ENCODE assay signal across 9 mouse cellular contexts in the genomic region with DNA sequence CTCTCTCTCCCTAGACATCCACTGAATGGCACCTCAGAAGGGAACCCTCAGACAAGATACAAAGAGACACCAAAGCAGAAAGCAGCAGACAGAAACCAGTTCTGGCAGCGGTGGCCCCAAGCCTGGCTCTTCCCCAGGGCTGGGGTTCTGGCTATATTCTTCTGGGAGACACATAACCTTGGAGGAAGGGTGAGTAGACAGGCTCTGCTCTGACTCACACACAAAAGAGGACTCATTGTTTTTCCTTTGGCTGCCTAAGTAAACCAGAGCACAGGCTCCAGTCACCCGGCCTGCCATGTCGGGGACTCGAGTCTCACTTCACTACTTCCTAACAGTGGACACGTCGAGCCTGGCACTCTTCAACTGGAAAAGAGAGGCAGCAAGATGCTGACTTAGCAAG. TPM values are rescaled to one million over a fixed set of nuclear protein-coding genes. Genes with fewer than 3 reads are reported as not detected.
DNase-seq lines count a peak whose midpoint lies in the region; TF ChIP-seq lines count a peak whose summit lies in the region.
"Had no signal": no experiment of that assay in that cellular context is flagged by ENCODE, and none has a peak within 500 bp of the region (broad histone marks: within the 10 kb centered on the region; RNA-seq: fewer than 3 reads in every experiment).

No protein-coding gene starts in this region.

- peak overlapping the region; percentile 67 for H3K27ac ChIP-seq in olfactory bulb, adult 2 months (ENCODE audit: insufficient read depth, low read depth, low read length)
- H3K27ac ChIP-seq: liver, embryonic 15.5 days had no signal

- no peak for TF ChIP-seq CTCF in olfactory bulb, adult 2 months (IDR thresholded peaks at IDR 0.05; ENCODE audit: insufficient read depth, low read depth, low read length)

- H3K4me3 ChIP-seq in olfactory bulb, adult 2 months (ENCODE audit: insufficient read depth, low read depth, low read length): no peak overlapping the region
- H3K4me3 ChIP-seq: liver, embryonic 15.5 days had no signal

- peak; percentile 34 to 49 for DNase-seq in cerebellum, postnatal 10 days
- DNase-seq in cerebellum, adult 11-12 months: no peak
- peak; percentile 44 for DNase-seq in ovary, adult 18-20 months (ENCODE audit: low spot score)
- no peak for DNase-seq in ovary, postnatal 14 days (ENCODE audit: low spot score)
- peak; percentile 51 for DNase-seq in heart, adult 8-10 months (ENCODE audit: low spot score)
- no peak for DNase-seq in thymus, postnatal 4 days
- no peak for DNase-seq in layer of hippocampus, postnatal 25 days (ENCODE audit: extremely low spot score in 1 of 2, low spot score in 1 of 2)

- peaks cover 33% of the 10 kb centered on the region for H3K4me1 ChIP-seq in olfactory bulb, adult 2 months (ENCODE audit: control insufficient read depth, insufficient read depth, low read length)
- H3K4me1 ChIP-seq: liver, embryonic 15.5 days had no signal

- 29% methylated on average over 6 of the region's 6 CpGs for WGBS in olfactory bulb, adult 2 months

- TF ChIP-seq POLR2A in olfactory bulb, adult 2 months (IDR thresholded peaks at IDR 0.05; ENCODE audit: insufficient read depth, low read depth, low read length): no peak

RNA-seq across cellular contexts. Expression of a gene that starts 55.8 kb away (rescaled TPM):
- 1 to 10 TPM; 2.6 to 8.9 (median 3.5) TPM for total RNA-seq in heart, adult 8-10 months (2022)
- polyA plus RNA-seq in olfactory bulb, adult 2 months (2012; ENCODE audit: insufficient read depth, insufficient read length, low replicate concordance, missing spikeins): not detected in 2 replicates
- 10 to 100 TPM; 31.1 to 32.0 TPM for total RNA-seq in layer of hippocampus, postnatal 25 days (2021)

Comparison
In these comparisons a context has a peak if more than half of its experiments do, and no peak if none do; other contexts are left out.
1. DNase-seq: peak in cerebellum, postnatal 10 days (2 of 2), ovary, adult 18-20 months (single experiment) and heart, adult 8-10 months (single experiment); none in cerebellum, adult 11-12 months (single experiment), ovary, postnatal 14 days (single experiment), thymus, postnatal 4 days (single experiment) and layer of hippocampus, postnatal 25 days (0 of 2).